Comparison of ENCODE assay signal across 8 mouse cellular contexts in the genomic region with DNA sequence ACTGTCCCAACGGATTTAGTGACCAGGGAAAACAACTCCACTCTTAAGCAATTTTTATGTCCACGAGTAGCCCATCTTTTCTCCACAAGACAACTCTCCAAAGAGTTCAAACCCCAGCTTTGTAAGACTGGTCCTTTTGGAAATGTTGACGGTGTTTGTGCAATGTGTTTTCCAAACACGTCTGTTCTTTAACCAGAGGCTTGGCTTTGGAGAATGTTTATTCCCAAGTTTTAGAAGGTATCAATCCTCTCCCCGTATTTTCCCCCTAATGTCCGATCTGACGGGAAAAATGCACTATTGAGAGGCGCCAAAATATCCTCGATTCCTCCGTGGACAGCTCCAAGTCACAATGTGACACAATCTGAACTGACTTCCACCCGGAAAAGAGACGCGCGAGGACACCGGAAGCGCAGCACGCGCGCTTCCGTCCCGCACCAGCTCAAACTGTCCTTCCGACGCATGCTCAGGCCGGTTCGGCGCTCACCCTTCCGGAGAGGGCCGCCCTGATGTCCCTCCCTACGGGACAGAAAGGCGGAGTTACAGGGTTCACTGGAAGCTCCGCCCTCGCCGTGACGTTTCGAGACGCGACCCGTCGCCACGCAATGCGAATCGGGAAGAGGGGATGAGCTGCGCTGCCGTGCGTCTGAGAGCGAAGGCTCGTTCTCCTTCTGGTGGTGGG. TPM values are rescaled to one million over a fixed set of nuclear protein-coding genes. Genes with fewer than 3 reads are reported as not detected.
DNase-seq lines count a peak whose midpoint lies in the region; ATAC-seq and TF ChIP-seq lines count a peak whose summit lies in the region.

A gene (plus strand): TSS at position 570 of the 679 bp plus-strand sequence.

- peak; percentile 99 for ATAC-seq in embryonic facial prominence, embryonic 13.5 days (ENCODE audit: insufficient number of reproducible peaks, insufficient read depth, low FRiP score, low TSS enrichment, low read depth)
- peak; percentile 98 for ATAC-seq in limb, embryonic 12.5 days (ENCODE audit: insufficient number of reproducible peaks, insufficient read depth, low FRiP score, low TSS enrichment, low read depth)
- peak; percentile 100 for ATAC-seq in midbrain, embryonic 15.5 days (replicated peaks)

- TF ChIP-seq POLR2A in kidney, adult 2 months (IDR thresholded peaks at IDR 0.05; ENCODE audit: low read depth, low read length) = peak; percentile 89
- peak; percentile 91 for TF ChIP-seq POLR2A in spleen, adult 2 months (IDR thresholded peaks at IDR 0.05; ENCODE audit: low read depth, low read length)

- H3K4me2 ChIP-seq in embryonic facial prominence, embryonic 13.5 days = peak within 1 kb of the TSS; percentile 63
- peak within 1 kb of the TSS; percentile 63 for H3K4me2 ChIP-seq in limb, embryonic 12.5 days
- H3K4me2 ChIP-seq in midbrain, embryonic 15.5 days = peak within 1 kb of the TSS; percentile 70

- peak; percentile 98 for DNase-seq in 3134 (ENCODE audit: extremely low read depth, insufficient read length, low spot score)
- peak; percentile 98 to 99 for DNase-seq in adrenal gland, postnatal 36 days
- DNase-seq in heart, adult 18-20 months = peak; percentile 99
- DNase-seq in kidney, adult 2 months = peak; percentile 98
- DNase-seq in spleen, adult 2 months (ENCODE audit: low read depth in 1 of 2, low spot score in 2 of 2) = peak; percentile 85 to 96

- TF ChIP-seq CTCF in kidney, adult 2 months (conservative IDR thresholded peaks at IDR 0.05; ENCODE audit: insufficient read depth, insufficient read length, low read depth, low read length) = no peak
- no peak for TF ChIP-seq CTCF in spleen, adult 2 months (IDR thresholded peaks at IDR 0.05; ENCODE audit: extremely low read depth, insufficient read depth, insufficient read length, insufficient replicate concordance)

- peak within 1 kb of the TSS; percentile 88 for H3K4me3 ChIP-seq in embryonic facial prominence, embryonic 13.5 days
- peak within 1 kb of the TSS; percentile 54 for H3K4me3 ChIP-seq in kidney, adult 2 months (ENCODE audit: insufficient read depth, low read depth, low read length)
- H3K4me3 ChIP-seq in limb, embryonic 12.5 days (replicated peaks) = peak within 1 kb of the TSS; percentile 89
- H3K4me3 ChIP-seq in midbrain, embryonic 15.5 days = peak within 1 kb of the TSS; percentile 93
- peak within 1 kb of the TSS; percentile 83 for H3K4me3 ChIP-seq in spleen, adult 2 months (ENCODE audit: extremely low read depth, insufficient read depth, insufficient read length)

- 2% methylated on average over 47 of the region's 47 CpGs for WGBS in embryonic facial prominence, embryonic 13.5 days
- 2% methylated on average over 47 of the region's 47 CpGs for WGBS in kidney, adult 2 months
- 3% methylated on average over 47 of the region's 47 CpGs for WGBS in limb, embryonic 12.5 days
- 3% methylated on average over 47 of the region's 47 CpGs for WGBS in midbrain, embryonic 15.5 days
- WGBS in spleen, adult 2 months = 2% methylated on average over 47 of the region's 47 CpGs

- peak within 1 kb of the TSS; percentile 80 for H3K27ac ChIP-seq in embryonic facial prominence, embryonic 13.5 days
- H3K27ac ChIP-seq in kidney, adult 2 months (ENCODE audit: insufficient read depth, low read depth, low read length) = peak within 1 kb of the TSS; percentile 67
- peak within 1 kb of the TSS; percentile 83 for H3K27ac ChIP-seq in limb, embryonic 12.5 days
- H3K27ac ChIP-seq in midbrain, embryonic 15.5 days = peak within 1 kb of the TSS; percentile 89
- peak within 1 kb of the TSS; percentile 80 for H3K27ac ChIP-seq in spleen, adult 2 months (ENCODE audit: insufficient read depth, low read length)

- H3K36me3 ChIP-seq in embryonic facial prominence, embryonic 13.5 days = no peaks in the 10 kb centered on the region
- no peaks in the 10 kb centered on the region for H3K36me3 ChIP-seq in kidney, adult 2 months (ENCODE audit: control insufficient read depth, insufficient read depth, low read length)
- no peaks in the 10 kb centered on the region for H3K36me3 ChIP-seq in limb, embryonic 12.5 days
- no peaks in the 10 kb centered on the region for H3K36me3 ChIP-seq in midbrain, embryonic 15.5 days (replicated peaks)
- no peaks in the 10 kb centered on the region; the same call in 1 of the 2 replicates for H3K36me3 ChIP-seq in spleen, adult 2 months (ENCODE audit: control insufficient read depth, insufficient read depth, low read length)

- no peaks in the 10 kb centered on the region for H3K9me3 ChIP-seq in embryonic facial prominence, embryonic 13.5 days
- H3K9me3 ChIP-seq in limb, embryonic 12.5 days = no peaks in the 10 kb centered on the region
- H3K9me3 ChIP-seq in midbrain, embryonic 15.5 days = no peaks in the 10 kb centered on the region

- H3K4me1 ChIP-seq in embryonic facial prominence, embryonic 13.5 days = peaks cover 9% of the 10 kb centered on the region; the same call in 1 of the 2 replicates
- peaks cover 10% of the 10 kb centered on the region; the same call in 1 of the 2 replicates for H3K4me1 ChIP-seq in kidney, adult 2 months (ENCODE audit: control insufficient read depth, insufficient read depth, low read length)
- H3K4me1 ChIP-seq in limb, embryonic 12.5 days (replicated peaks) = peaks cover 11% of the 10 kb centered on the region; the same call in 1 of the 2 replicates
- peaks cover 23% of the 10 kb centered on the region for H3K4me1 ChIP-seq in midbrain, embryonic 15.5 days
- no peaks in the 10 kb centered on the region for H3K4me1 ChIP-seq in spleen, adult 2 months (ENCODE audit: control insufficient read depth, insufficient read depth, insufficient read length)

- peak within 1 kb of the TSS; percentile 95 for H3K9ac ChIP-seq in embryonic facial prominence, embryonic 13.5 days
- peak within 1 kb of the TSS; percentile 89 for H3K9ac ChIP-seq in limb, embryonic 12.5 days (replicated peaks)
- H3K9ac ChIP-seq in midbrain, embryonic 15.5 days = peak within 1 kb of the TSS; percentile 88

- H3K27me3 ChIP-seq in embryonic facial prominence, embryonic 13.5 days = peaks cover 7% of the 10 kb centered on the region
- H3K27me3 ChIP-seq in kidney, adult 2 months (replicated peaks; ENCODE audit: control insufficient read depth, insufficient read depth, low read length) = no peaks in the 10 kb centered on the region
- H3K27me3 ChIP-seq in limb, embryonic 12.5 days = no peaks in the 10 kb centered on the region
- peaks cover 12% of the 10 kb centered on the region; the same call in 1 of the 2 replicates for H3K27me3 ChIP-seq in midbrain, embryonic 15.5 days (replicated peaks)
- no peaks in the 10 kb centered on the region for H3K27me3 ChIP-seq in spleen, adult 2 months (ENCODE audit: control insufficient read depth, insufficient read depth, low read length)

RNA-seq across cellular contexts. Expression of the gene that starts here (rescaled TPM):
- total RNA-seq in adrenal gland, postnatal 36 days (2021) = 10 to 100 TPM; 66.9 to 76.5 TPM
- 36.5 and 43.4 TPM in 2 replicates for polyA plus RNA-seq in embryonic facial prominence, embryonic 13.5 days (2015; fragmentation: Nextera tagmentation; extraction: Ambion mirVana)
- 10 to 100 TPM; 27.3 to 29.9 TPM for total RNA-seq in heart, adult 18-20 months (2021)
- 30.2 and 31.2 TPM in 2 replicates for polyA plus RNA-seq in kidney, adult 2 months (2012; rRNA removed)
- 39.1 and 44.8 TPM in 2 replicates for polyA plus RNA-seq in limb, embryonic 12.5 days (2016; fragmentation: Nextera tagmentation; extraction: Ambion mirVana)
- 28.1 and 28.4 TPM in 2 replicates for polyA plus RNA-seq in midbrain, embryonic 15.5 days (2015; fragmentation: Nextera tagmentation; extraction: Ambion mirVana)
- 9.2 and 10.3 TPM in 2 replicates for polyA plus RNA-seq in spleen, adult 2 months (2012; rRNA removed)

Comparison
In these comparisons a context has a peak if more than half of its experiments do, and no peak if none do; other contexts are left out.
1. Peak in every context shown above with its lines: DNase-seq, ATAC-seq, H3K4me3 ChIP-seq and H3K27ac ChIP-seq.